Mouse (Mus musculus): ENCODE measurements around the gene Rad51.

DNA sequence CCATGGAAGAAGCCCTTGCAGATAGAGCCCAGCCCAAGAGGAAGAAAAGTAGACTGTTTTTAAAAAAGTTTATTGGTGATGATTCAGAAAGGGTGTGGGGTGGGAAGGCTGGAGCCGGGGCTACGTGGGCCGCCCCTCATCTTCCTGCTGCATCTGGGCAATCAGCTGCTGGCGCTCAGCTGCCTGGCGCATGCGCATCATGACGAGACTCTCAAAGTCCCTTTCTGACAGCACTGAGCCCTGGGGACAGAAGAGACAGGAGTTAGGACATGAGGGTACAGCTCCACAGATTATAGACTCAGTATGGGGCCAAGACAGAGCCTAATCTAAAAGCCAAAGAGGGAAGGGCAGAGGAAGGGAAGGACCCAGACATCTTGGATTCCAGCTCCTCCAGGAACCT is 59.9 kb downstream of the Rad51 start:
- TF ChIP-seq CTCF (IDR thresholded peaks at IDR 0.05; ENCODE audit: borderline replicate concordance, extremely low read depth, insufficient read depth, insufficient read length), result no peak
- TF ChIP-seq POLR2A (IDR thresholded peaks at IDR 0.05; ENCODE audit: borderline replicate concordance, extremely low read depth, insufficient read depth, insufficient read length, poor library complexity, severe bottlenecking), result no peak
